Mouse (Mus musculus): Measurements from ENCODE around the gene Nfib.

DNA sequence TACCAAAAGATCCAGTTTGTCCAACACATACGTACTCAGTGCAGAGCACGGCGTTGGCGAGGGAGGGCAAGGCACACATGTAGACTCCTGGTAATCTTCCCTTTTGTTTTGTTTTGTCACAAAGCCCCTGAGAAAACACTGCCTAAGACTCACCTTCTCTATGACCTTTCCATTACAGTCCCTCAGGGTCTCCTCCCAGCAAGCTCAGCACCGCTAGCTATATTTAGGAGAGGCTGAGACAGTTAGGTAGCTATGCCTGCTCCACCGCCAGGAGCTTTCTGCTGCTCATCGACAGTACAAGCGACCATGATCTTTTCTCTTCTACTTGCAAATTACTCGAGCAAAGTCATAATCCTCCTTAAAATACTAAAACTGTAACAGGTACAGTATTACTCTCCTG lies 224.9 kb downstream of the Nfib start:
- TF ChIP-seq CTCF (IDR thresholded peaks at IDR 0.05; ENCODE audit: low read depth, low read length): no peak
- TF ChIP-seq TAL1 (conservative IDR thresholded peaks at IDR 0.05; ENCODE audit: low read depth, low read length): no peak
- no peak for TF ChIP-seq GATA1 (IDR thresholded peaks at IDR 0.05; ENCODE audit: borderline replicate concordance, low read length)

Measured in G1E (cell line).